Mouse (Mus musculus) frontal cortex, adult (tissue): ENCODE measurements around the gene Gbx2.

Experiments
- ATAC-seq: cut with Nextera tagmentation; 2 replicates; pipeline ENCODE4 v1.9.2; 2017; ENCODE audit warnings: mild to moderate bottlenecking, moderate library complexity, mixed read lengths; ENCODE audit not compliant: low TSS enrichment

Gbx2 gene

DNA sequence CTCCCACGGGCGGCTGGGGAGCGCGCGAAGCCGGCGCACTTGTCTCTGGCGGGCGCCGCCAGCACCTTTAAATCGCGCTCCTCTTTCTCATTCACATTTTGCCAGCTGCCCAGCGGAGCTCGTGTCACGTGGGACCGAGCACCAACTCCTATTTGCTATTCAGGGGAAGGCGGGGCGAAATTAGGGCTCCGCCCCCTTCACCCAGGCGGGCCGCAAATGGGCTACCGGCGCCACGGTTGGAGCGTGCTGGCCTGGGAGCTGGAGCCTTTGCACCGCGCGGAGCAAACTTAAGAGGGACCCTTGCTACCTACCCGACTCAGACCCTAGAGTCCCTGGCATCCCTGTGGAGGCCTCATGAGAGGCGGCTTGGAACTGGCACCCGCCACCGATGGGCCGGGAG is at the start of gene Gbx2:
Gene Gbx2, minus strand, starts transcription at position 60 of the 400 bp plus-strand sequence.
- no peak for ATAC-seq

DNA sequence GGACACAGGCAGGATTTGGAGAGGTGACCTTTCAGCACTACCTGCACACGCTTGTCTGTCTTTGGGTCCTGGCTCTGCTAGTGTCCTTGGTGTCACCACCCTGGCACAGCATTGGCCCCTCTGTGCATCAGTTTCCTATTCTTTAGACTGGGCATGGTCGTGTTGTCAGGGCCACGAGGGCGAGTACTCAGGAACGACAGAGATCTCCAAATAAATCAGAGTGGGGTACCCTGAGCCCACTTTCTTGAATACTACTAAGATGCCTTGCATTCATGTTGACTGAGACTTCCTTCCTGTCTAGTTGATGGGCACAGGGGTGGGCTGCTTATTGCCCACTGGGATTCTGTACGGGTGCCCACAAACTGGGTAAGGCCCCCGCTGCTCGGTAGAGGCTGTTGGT is 46.3 kb upstream of the Gbx2 start:
- no peak for ATAC-seq

DNA sequence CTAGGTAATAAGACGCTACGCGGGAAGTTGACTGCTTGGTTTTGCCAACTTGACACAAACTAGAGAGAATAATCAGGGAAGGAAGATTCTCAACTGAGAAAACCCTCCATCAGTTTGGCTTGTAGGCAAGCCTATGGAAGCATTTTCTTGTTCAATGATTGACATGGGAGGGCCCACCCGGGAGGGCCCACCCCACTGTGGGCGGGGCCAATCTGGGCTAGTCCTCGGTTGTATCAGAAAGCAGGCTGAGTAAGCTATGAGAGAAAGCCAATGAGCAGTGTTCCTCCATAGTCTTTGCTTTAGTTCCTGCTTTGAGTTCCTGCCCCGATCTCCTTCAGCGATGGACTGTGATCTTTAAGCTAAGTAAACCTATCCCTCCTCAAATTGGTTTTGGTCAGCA is 45.4 kb upstream of the Gbx2 start:
- ATAC-seq = no peak

DNA sequence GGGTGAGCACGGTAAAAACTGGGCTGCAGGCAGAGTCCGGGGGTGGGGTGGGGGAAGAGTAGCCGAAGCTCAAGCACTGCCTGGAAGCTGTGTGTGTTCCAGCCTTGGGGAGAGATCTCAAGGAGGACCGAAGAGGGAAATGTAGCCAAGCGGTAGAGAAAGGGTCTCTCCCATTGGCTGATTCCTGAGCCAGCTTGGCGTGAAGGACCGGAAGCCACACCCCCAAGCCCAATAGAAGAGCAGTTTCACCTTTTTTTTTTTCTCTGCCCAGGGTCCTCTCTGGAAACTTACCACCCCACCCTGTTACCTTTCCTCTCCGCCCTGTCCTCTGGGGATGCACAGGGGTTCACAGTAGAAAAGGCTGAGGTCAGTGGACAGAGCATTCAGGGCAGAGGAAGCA is 43.6 kb upstream of the Gbx2 start:
- ATAC-seq = no peak

DNA sequence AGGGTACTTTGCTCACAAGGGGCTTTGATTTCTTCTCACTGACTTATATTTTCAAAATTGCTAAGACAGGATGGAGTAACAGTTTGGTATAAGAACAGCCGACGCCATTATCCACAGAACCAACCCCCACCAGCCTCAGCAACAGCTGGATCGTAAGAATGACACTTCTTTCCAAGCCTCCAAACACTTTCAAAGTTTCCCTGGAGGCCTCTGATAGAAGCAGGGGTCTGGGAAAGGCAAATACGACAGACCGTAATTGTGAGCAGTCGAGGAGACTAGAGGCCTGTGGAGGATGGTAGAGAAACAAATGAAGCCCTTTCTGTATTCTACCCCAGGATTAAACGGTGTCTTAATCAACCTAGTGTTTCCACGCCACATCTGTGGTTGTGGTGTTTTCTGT is 40.9 kb upstream of the Gbx2 start:
- no peak for ATAC-seq

DNA sequence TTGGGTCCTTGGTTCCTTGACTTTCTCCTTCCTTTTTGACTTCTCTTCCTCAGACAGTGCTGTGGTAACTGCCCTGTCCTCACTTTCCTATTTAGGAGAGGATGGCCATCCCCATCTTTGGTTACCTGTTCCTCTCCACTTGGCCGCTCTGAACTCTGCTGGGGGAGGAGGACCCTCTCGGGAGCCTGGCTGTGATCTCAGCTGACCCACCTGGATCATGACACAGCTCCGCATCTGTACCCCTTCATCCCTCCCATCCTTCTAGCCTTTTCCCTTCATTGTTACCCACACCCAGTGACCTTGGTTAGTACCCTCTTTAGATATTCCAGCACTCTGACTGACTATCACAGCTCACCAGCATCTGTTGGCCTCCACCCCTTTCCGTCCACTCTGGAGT is 38.7 kb upstream of the Gbx2 start:
- no peak for ATAC-seq

DNA sequence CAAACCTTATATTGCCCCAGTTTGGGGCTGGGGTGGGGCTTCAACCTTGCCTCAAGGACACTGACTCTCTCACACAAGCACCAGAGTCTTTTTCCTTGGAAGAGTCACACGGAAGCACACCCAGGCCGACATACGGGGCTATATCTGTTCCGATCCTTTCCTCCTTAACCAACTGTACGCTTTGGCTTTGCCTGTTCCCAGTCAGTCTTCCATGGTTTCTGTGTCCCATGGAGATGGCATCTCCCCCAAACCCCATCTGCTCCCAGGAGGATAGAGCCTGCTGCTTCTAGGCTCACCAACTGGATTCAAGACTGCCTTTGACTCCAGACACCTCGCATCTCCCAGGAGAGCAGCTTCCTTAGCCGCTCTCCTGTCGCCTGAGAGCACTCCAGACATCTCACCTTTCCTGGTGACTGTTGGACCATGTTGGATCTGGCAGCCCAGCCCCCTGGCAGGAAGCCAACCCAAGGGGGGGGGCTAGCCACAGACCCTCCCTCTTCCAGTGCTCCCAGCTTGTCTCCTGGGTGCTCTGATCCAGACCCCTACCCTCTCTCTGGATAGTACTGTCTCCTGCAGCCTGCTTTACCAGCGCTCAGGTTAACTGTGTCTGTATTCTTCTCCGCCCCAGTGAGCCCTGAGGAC is 38.2 kb upstream of the Gbx2 start:
- ATAC-seq = no peak

DNA sequence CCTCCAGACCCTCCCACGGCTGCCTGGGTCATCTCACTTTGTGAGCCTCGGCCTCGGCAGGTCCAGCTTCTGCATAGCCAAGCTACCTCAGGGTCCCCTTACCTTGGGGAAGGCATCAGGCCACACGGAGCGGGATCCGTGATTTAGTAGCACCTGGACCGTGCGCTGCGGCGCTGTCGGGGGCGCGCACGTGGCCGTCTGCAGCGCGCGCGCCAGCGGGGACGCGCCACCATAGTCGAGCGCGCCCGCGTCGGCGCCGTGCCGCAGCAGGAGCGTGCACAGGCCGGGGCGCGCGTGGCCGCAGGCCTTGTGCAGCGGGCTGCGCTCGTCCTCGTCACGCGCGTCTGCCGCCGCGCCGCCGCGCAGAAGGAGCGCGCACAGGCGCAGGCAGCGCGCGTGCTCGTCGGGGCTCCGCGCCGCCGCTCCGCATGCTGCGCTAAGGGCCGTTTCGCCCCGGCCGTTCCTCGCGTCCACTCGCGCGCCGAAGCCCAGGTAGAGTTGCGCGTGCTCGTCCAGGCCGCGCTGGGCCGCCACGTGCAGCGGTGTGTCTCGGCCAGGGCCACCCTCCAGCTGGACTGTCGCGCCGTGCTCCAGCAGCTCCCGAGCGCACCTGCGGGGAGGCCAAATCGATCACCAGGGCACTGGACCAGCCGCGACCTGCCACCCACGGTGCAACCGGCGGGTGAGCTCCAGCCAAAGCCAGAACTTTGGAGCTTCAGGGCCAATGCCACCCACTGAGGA is 37.3 kb upstream of the Gbx2 start:
- peak; percentile 88 for ATAC-seq

DNA sequence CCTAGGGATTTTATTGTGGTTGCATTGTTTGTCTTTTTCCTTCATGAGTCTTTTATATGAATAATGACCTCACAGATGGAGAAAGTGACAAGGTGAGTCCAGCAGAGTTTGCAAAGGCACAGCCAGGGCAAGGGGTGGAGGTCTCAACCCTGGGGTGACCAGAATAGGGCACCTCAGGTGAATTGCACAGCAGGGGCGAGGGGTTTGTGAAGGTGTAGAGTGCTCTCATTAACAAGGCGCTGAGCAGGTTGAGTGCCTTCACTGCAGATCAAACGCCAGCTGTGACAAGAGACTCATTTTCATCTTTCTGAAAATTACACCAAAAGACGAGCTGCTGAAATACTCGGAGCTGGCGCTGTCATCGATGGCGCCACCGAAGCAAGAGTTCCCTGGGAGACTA is 36.6 kb upstream of the Gbx2 start:
- peak; percentile 28 for ATAC-seq

DNA sequence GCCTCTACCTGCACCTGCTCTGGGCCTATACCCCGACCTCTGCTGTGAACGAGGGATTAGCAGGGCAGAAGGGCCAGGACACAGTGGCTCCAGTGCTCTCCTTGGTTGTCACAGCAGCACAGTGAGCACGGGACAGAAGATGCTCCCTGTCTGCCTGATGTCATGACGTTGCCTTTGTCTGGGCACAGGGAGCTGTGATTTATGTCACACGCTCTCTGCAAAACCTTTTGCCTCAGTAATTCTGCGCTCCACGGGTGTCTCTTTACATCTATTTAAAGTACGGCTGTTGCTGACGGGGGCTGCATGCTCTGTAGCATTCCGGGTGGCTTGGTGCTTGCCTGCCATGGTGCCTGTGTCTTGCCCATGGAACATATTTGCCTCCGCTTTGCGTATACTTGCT is 33.4 kb upstream of the Gbx2 start:
- ATAC-seq = no peak

DNA sequence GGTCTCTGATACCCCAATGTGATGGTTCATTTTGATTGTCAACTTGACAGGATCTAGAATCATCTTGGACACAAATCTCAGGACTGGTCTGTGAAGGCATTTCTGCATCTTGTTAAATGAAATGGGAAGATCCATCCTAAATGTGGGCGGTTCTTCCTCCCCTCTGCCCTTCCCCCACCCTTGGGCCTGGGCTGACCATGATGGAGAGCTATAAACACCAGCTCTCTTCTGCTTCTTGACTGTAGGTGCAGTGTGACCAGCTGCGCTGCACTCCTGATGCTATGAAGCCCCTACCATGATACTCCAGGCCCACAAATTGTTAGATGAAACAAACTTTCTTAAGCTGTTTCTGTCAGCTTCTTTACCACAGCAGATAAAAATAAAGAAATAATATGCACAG is 32.3 kb upstream of the Gbx2 start:
- no peak for ATAC-seq

DNA sequence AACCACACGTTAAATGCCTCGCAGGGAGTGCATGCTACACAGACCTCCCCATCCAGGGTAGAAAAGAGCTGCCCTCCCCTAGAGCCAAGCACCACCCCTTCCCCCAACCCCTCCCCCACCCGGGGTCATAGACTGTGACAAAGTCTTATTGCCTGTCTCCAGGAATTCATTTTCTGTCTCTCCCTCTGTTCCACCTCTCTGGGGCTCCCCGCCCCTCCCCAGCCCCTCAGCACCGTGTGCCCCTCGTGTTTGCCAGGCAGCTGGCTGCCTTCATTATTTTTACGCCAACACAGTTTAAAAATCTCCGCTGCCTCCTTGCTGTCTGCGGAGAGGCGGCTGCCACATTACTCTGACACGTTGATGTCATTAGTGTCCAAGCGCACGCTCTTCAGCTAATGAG is 31.1 kb upstream of the Gbx2 start:
- no peak for ATAC-seq

DNA sequence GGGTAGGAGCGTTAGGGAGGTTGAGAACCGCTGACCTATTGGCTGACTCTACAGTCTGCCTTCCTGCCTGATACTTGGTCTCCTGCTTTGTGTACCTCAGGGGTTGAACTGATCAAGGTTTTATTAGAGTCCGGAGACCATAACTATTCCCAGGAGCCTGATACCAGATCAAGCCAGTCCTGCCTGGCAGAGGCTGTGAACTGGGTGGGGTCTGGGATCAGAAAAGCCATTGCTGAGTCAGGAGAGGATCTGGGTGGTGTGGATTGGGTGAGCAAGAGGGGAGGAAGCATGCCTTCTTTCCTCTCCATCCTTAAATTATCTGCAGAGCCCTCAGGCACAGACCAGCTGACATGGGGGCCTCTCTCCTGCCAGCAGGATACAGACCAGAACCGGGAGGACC is 28.4 kb upstream of the Gbx2 start:
- no peak for ATAC-seq

DNA sequence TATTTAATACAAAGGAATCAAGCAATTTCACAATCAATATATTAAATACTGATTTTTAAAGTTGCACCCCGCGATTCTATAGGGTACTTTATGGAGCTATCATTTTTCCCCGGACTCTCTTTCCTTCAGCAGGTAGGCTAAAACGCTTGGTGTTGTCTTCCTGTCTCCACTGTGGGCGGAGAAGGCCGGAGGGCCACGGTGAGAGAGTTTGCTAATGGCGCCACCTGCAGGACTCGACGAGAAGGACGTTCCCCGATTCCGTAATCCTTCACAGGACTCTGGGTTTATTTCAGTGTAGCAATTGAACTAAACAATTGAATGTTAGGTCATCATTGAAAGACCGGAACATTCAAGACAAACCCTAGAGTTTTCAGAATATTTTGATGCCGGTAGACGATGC is 12.2 kb upstream of the Gbx2 start:
- no peak for ATAC-seq

DNA sequence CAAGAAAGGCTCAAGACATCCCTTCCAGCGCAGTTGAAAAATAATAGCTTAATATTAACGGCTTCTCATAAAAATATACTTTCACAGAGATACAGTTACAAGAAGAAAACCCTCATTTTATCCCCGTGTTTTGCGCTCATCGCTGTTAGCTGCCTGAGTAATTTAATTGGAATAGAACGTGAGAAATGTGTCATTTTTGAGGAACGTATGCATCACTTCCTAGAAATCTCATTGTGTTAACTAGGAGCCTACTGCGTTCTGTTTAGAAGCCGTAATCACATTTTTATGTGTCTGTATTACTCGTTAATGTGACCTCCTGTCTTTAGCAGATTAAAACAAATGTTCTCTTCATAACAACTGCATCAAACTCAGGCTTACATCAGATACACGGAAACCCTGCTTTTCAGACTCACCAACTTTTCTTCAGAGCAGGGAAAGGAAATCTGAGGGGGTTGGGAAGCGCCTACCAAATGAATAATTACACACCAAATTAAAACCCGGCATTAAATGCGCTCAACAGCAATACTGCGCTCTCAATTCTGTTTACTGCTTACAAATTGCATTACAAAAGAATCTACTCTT is 11.5 kb upstream of the Gbx2 start:
- ATAC-seq = no peak

DNA sequence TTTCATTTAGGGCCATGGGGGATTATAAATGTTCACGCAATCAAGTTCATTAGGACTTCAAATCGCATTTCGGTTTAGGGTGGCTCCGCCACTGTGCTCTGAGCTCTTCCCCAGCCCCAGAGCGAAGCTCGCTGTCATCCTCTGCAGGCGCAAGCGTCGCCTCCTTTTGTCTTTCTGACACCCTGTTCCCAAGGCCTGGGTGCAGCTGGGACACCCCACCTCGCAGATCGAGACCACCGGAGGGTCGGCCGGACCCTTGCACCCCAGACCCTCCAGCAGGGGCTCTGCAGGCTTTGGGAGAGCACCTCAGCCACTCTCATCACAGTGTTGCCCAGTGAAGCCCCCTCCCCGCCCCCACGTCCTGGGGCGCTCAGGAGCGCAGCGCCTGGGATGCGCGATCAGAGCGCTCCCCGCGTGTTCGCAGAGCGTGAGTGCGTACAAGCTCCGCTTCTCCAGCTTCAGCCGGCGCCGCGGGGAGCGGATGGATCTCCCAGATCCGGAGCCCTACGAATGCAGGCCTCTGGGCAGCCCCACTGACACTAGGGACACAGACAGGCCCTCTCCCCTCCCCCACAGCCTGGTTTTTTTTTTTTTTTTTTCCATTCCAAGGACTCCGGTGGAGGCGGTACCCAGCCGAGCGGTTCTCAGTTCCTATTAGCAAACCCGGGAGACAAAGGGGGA is 10.9 kb upstream of the Gbx2 start:
- ATAC-seq = no peak

DNA sequence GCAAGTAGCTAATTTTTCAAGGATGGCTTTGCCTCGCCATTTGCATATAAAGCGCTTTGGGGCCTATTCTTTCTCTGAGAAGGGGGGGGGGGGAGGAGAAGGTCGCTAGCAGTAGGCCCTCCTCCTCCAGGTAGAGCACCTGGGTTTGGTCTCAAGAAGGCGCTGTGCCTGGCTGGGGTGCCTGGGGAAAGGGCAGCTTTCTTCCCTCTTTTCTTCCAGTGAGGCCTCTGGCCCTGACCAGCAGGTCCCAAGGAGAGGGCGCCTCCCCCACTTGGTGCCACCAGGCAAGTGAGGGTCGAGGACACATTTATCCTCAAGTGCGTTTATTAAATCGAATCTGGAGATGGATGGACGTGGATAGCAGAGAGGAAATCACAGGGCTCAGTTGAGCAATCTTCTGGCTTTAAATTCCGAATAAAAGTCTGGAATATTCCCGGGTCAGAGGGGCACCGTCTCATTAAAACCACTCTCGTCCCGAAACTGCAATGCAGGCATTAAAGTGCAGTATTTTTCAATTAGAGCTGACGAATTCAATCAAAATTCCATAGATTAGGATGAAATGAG is 10.1 kb upstream of the Gbx2 start:
- no peak for ATAC-seq

DNA sequence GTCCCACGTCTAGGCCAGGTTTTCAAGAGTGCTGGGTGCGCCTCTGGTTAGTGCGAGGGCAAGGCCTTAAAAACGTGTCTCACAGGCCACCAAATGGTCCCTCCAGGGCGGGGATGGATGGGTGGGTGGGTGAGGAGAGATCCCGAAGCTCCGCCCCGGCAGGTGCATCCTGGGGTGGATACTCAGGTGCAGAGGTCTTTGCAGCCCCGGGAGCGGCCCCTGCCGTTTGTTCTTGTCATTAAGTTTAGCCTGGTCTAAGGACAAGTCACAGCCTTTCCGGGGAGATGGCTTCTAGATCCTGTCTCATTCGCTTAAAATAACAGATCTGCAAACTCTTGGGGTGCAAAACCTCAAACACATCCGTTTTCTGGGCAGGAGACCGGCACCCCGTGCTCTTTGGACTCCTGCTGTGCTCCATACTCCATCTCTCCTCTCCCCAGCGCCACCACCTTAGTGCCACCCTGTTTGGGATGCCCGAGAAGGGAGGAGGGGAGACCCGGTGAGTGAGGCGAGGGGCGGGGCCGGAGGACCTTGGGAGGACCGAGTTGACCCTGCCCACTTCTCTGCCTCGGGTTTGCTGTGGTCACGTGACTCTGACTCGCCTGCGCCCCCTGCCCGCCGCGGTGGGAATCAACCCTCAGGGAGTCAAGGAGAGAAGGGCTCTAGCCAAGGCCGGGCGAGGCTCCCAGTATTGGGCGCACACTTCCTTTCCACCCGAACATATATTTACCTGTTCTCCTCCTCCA is 9.2 kb upstream of the Gbx2 start:
- ATAC-seq = no peak

DNA sequence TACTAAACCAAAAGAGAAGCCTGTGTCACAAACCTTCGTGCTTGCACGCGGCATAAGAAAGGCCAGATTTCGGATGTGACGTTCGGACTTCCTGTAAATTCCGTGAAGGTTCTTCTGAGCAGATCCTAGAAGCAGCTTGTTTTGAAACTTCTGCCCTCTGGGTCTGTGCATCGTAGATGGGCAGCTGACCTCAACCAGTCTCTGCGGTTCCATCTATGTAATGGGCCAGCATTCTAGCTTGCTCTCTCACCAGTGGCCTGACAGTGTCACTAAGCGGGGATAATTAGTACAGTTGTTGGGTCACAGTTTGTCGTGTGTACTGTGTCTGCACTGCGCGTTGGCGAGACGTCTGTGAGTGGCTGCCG is 8.6 kb upstream of the Gbx2 start:
- ATAC-seq = no peak

DNA sequence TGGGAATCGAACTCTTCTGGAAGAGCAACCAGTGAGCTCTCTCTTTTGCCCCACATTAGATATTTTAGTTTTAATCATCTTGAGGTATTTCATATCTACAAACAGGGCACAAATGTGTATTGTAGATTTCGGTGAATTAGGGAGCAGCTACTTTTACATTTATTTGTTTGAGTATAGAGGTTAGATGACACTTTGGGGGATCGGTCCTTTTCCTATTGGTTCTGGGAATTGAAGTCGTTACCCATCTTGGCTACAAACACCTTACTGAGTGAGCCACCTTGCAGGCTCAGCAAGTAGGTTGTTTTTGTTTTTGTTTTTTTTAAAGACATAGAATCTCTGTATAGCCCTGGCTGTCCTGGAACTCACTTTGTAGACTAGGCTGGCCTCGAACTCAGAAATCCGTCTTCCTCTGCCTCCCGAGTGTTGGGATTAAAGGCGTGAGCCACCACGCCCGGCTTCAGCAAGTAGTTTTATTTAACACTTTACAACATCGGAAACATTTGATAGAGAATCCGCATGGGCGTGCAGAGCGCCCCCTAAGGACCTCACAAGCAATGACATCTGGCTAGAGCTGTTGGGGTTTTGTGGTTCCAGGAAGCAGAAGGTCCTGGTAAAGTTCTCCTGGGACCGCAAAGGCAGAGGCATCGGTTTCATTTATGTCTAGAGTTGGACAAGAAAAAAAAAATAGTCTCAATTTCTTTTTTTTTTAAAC is 8.1 kb upstream of the Gbx2 start:
- no peak for ATAC-seq
